Mouse (Mus musculus): ENCODE data around the gene Ppp1r1c.

Ppp1r1c gene

DNA sequence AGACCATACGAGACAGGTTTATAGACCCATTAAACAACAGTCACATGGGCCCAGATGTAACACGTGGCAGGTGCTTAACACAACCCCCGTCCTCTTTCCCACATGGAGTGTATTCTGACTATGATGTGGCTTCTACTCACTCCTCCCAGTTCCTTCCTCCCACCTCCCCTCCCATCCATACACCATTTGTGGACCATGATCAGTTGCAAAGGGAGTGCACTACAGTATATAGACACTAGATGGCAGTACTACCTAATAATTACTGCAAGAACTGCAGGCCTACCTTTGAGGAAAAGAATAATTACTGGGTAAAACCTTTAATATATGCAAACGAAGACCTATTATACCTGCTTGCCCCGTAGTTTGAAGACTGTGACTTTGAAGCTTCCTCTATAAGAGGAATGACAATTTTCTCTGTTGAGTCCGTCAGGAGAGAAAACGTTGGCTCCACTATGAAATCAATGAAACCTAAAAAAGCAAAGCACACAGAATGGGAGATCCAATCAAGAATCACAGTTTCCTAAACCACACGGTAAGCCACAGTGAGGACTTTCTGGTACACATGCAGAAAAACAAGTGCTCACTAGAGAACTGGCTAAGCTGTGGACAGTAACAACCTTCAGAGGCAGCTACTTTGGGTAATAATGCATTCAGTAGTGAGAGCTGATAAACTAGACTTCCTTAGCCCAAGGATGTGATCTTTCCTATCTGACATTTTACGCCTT, 157.9 kb downstream of the Ppp1r1c start:
- peak; percentile 13 for DNase-seq (ENCODE audit: low spot score)
